Comparison of ENCODE assay signal across 8 mouse cellular contexts in the genomic region with DNA sequence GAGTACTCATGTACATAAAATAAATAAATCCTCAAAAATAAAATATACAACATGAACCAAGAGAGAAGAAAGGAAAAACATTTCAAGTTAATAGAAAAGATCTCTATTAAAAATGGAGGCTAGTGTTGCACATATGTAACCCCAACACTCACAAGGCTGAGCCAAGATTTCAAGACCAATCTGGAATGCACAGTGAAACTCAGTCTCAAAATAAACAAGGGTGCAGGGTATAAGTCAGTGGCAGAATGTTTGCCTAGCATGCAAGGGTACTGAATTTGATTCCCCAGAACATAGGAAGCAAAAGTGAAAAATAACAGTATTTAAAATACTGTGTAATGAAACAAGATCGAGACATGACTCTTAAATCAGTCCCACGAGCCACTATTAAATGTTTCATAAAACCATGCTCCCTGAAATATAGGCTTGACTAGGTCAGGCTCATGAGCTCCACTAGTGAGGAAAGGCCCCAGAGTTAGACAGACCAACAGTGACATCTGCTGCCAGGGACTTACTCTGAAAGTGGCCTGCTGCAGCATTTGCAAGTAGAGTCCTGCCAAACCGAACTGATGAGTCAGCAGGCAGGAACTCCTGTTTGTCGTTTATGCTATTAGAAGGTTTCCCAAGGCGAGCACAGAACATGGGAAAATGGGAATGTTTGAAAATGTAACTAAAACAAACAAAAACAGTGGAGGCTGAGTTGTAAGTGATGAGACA.
DNase-seq lines count a peak whose midpoint lies in the region; ATAC-seq and TF ChIP-seq lines count a peak whose summit lies in the region.

No protein-coding gene starts in this region.

- peak; percentile 53 to 84 for DNase-seq in adrenal gland, adult (ENCODE audit: inconsistent age in 2 of 2, low spot score in 1 of 2)
- DNase-seq in adrenal gland, postnatal 4 days (ENCODE audit: low spot score in 2 of 2), result no peak
- DNase-seq in embryo, embryonic 10 days (ENCODE audit: low spot score), result peak; percentile 72
- DNase-seq in heart, adult 2 months, result peak; percentile 66 to 75
- peak; percentile 24 for DNase-seq in ovary, postnatal 10 days (ENCODE audit: low spot score)
- DNase-seq in yolk sac, embryonic 10.5 days (ENCODE audit: low spot score), result peak; percentile 64

- intact Hi-C loops in heart, adult 2 months (cut with DNase I), result loop anchor here (10.0 kb wide), 1 partner anchor 92 kb away; no protein-coding TSS in a partner anchor

- TF ChIP-seq POLR2A in heart, adult 2 months (IDR thresholded peaks at IDR 0.05; ENCODE audit: insufficient read depth, low read depth, low read length), result no peak

- no peaks in the 10 kb centered on the region for H3K4me1 ChIP-seq in heart, adult 2 months (ENCODE audit: control insufficient read depth, insufficient read depth, low read length)
- 0 out of 2 replicates have a peak, but pooled peaks cover 2% of the 10 kb centered on the region for H3K4me1 ChIP-seq in kidney, embryonic 15.5 days
- peaks cover 8% of the 10 kb centered on the region for H3K4me1 ChIP-seq in limb, embryonic 13.5 days

- H3K27ac ChIP-seq in heart, adult 2 months, result peak overlapping the region; percentile 53
- no peak overlapping the region for H3K27ac ChIP-seq in kidney, embryonic 15.5 days
- peak overlapping the region; percentile 67 for H3K27ac ChIP-seq in limb, embryonic 13.5 days

- H3K9me3 ChIP-seq in kidney, embryonic 15.5 days (replicated peaks), result no peaks in the 10 kb centered on the region
- H3K9me3 ChIP-seq in limb, embryonic 13.5 days, result no peaks in the 10 kb centered on the region

- no peak overlapping the region for H3K4me2 ChIP-seq in kidney, embryonic 15.5 days
- peak overlapping the region; percentile 28; the same call in 1 of the 2 replicates for H3K4me2 ChIP-seq in limb, embryonic 13.5 days (replicated peaks)

- H3K4me3 ChIP-seq in heart, adult 2 months, result no peak overlapping the region
- no peak overlapping the region for H3K4me3 ChIP-seq in kidney, embryonic 15.5 days (replicated peaks)
- no peak overlapping the region for H3K4me3 ChIP-seq in limb, embryonic 13.5 days

- ATAC-seq in kidney, embryonic 15.5 days (replicated peaks; ENCODE audit: low FRiP score), result peak; percentile 73
- peak; percentile 92 for ATAC-seq in limb, embryonic 13.5 days (ENCODE audit: low FRiP score, low read depth)

- no peaks in the 10 kb centered on the region for H3K79me2 ChIP-seq in heart, adult 2 months (replicated peaks; ENCODE audit: control insufficient read depth, insufficient read depth, low read length)

- TF ChIP-seq CTCF in heart, adult 2 months (IDR thresholded peaks at IDR 0.05), result peak; percentile 67

- WGBS in heart, adult 2 months, result 30% methylated on average over 5 of the region's 5 CpGs
- 35% methylated on average over 5 of the region's 5 CpGs for WGBS in kidney, embryonic 15.5 days
- WGBS in limb, embryonic 13.5 days, result 10% methylated on average over 5 of the region's 5 CpGs

- 0 out of 2 replicates have a peak, but pooled peaks have one; percentile 23 for TF ChIP-seq EP300 in heart, adult 2 months (IDR thresholded peaks at IDR 0.05; ENCODE audit: insufficient read depth, low read depth, low read length)

- no peaks in the 10 kb centered on the region for H3K36me3 ChIP-seq in heart, adult 2 months (ENCODE audit: control insufficient read depth, insufficient read depth, low read length)
- no peaks in the 10 kb centered on the region for H3K36me3 ChIP-seq in kidney, embryonic 15.5 days
- H3K36me3 ChIP-seq in limb, embryonic 13.5 days, result no peaks in the 10 kb centered on the region

- H3K27me3 ChIP-seq in heart, adult 2 months (ENCODE audit: control insufficient read depth, insufficient read depth, low read length), result no peaks in the 10 kb centered on the region
- H3K27me3 ChIP-seq in kidney, embryonic 15.5 days, result no peaks in the 10 kb centered on the region
- no peaks in the 10 kb centered on the region for H3K27me3 ChIP-seq in limb, embryonic 13.5 days

- H3K9ac ChIP-seq in heart, adult 2 months (ENCODE audit: low read depth, low read length), result no peak overlapping the region
- no peak overlapping the region for H3K9ac ChIP-seq in kidney, embryonic 15.5 days
- H3K9ac ChIP-seq in limb, embryonic 13.5 days, result no peak overlapping the region

Comparison
In these comparisons a context has a peak if more than half of its experiments do, and no peak if none do; other contexts are left out.
1. DNase-seq: peak in adrenal gland, adult (2 of 2), embryo, embryonic 10 days (single experiment), heart, adult 2 months (2 of 2), ovary, postnatal 10 days (single experiment) and yolk sac, embryonic 10.5 days (single experiment); none in adrenal gland, postnatal 4 days (0 of 2).